Mouse (Mus musculus): ENCODE results near the gene Hjurp.

Hjurp gene

GRCm38 (mm10) chr1:88260604-88261377 lies 16.6 kb downstream of the Hjurp start:
- DNase-seq (ENCODE audit: low spot score in 2 of 2), result no peak

DNA sequence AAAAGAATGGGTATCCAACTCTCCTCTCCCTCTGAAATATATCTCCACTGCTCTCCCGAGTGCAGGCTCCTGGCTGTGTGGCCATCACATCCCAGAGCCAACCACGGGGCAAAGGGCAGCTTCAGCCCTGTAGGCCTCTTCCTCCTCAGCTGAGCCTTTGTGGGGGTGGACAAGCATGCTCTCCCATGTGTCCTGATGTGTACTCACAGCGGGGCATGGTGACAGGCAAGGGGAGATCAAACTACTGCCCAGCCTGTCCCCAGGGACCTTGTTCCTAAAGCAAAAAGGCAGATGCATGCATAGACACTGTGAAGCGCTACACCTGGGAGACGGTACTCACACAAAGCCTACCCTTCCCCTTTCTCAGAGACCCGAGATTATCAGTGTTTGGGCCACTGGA lies 17.3 kb downstream of the Hjurp start:
- no peak for DNase-seq (ENCODE audit: low spot score in 2 of 2)

DNA sequence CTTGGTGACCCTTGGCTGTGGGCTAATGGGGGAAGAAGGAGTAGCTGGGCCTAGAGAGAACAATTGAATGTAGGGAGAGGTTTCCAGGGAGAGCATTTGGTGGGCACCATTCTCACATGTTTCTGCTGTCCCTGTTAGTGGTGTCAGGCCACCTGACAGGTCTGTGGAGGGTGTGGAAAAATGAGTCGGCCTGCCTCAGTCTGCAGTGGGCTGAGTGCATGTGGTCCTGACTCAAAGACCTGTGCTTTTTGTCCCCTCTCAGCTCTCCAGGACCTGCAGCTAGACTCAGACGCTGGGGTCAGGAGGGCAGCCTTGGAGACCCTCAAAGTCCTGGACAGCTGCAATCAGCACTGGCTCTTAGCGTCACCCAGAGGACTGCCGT lies 17.8 kb downstream of the Hjurp start:
- no peak for DNase-seq (ENCODE audit: low spot score in 2 of 2)

- DNase-seq (ENCODE audit: low spot score in 2 of 2), result no peak
Measured at GRCm38 (mm10) chr1:88258881-88259642, 18.4 kb downstream of the Hjurp start.

GRCm38 (mm10) chr1:88258361-88258760 lies 19.1 kb downstream of the Hjurp start:
- no peak for DNase-seq (ENCODE audit: low spot score in 2 of 2)

- DNase-seq (ENCODE audit: low spot score in 2 of 2), result no peak
Measured at GRCm38 (mm10) chr1:88257681-88258080, 19.8 kb downstream of the Hjurp start.

DNA sequence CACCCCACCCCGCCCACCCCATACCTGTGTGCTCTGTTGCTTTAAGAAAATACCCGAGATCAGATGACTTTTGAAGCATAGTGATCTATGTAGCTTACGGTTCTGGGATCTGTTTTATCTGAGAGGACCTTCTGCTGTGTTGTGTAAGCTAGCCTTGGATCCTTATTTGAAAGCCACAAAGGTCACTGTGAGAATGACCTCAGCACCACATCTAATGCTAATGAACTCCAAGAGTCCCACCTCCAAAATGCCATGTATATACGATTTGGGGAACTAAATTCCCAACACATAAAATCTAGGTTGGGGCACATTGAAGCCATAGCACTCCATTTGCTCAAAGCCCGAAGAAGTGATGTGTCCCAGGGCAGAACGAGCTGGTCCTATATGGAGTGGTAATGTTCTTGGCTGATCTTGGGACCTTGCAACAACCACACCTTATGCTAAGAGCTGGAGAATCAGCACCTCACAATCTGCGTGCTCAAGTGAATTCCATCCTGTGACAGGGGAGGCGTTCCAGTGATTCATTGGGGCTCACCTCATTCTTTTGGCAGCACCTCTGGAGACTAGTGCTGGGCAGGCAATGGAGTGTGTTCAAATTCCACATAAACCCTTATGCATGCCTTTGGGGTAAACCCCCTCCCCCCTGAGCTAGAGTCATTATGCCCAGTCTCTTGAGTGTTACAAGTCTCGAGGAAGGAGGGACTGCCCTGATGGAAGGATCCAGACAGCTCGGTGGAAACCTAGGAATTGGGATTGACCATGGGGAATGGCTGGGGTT lies 20.4 kb downstream of the Hjurp start:
- no peak for DNase-seq (ENCODE audit: low spot score in 2 of 2)

- DNase-seq (ENCODE audit: low spot score in 2 of 2), result no peak
Measured at GRCm38 (mm10) chr1:88255989-88256754, 21.3 kb downstream of the Hjurp start.

DNA sequence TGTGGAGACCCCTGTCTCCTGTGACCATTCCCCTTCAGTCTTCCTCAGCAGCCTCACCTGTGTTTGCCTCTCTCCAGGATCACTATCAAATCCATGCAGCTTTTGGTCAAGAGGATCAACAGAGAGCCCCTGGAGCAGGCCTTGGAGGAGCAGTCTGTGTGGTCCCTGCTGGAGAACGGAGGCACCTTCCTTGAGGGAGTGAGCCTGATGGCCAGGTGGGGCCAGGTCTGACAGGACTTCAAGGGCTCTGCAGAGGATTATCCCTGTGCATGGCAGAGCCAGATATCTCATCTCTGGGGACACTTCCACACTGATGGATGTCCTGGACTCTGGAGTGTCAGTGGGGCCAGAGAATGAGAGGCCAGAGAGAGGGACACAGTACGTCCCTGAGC lies 22.0 kb downstream of the Hjurp start:
- no peak for DNase-seq (ENCODE audit: low spot score in 2 of 2)

GRCm38 (mm10) chr1:88254793-88255465 lies 22.5 kb downstream of the Hjurp start:
- DNase-seq (ENCODE audit: low spot score in 2 of 2), result no peak

GRCm38 (mm10) chr1:88253540-88253939 lies 23.9 kb downstream of the Hjurp start:
- DNase-seq (ENCODE audit: low spot score in 2 of 2), result no peak

DNA sequence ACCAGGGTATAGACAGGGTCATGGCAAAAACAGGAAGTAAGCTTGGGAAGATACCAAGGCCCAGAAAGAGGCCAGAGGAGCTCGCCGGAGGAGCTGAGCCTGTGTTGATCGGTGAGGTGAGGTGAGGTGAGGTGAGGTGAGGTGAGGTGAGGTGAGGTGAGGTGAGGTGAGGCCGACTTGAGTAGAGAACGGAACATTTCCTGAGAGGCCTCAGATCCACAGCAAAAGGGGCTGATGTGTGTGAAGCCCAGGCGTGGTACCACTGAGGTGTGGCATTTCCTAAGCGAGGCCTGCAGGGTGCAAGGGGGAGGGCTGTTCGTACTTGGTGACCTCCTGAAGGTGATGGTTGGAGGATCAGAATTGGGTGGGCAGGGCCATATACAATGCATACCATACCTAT lies 24.3 kb downstream of the Hjurp start:
- DNase-seq (ENCODE audit: low spot score in 2 of 2), result no peak

DNA sequence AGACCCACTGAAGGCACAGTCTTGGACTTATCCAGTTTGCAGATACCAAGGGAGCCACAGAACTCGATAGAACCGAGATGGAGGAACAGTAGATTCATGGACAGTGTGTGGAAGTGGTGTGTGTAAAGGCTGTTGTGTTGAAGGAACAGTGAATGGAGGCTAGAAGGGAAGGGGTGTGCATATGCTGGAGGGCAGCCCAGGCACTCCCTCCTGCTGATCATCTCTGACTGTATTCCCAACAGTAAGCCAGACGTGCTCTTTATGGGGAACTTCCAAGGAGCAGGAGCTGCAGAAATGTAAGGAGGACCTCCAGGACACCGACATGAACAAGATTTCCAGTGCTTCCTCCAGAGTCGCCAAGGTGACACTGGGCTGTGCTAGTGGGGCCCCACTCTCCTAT lies 27.4 kb downstream of the Hjurp start:
- DNase-seq (ENCODE audit: low spot score in 2 of 2), result no peak

- no peak for DNase-seq (ENCODE audit: low spot score in 2 of 2)
Measured at GRCm38 (mm10) chr1:88249596-88249995, 27.8 kb downstream of the Hjurp start.

- no peak for DNase-seq (ENCODE audit: low spot score in 2 of 2)
Measured at GRCm38 (mm10) chr1:88248658-88249057, 28.8 kb downstream of the Hjurp start.

- DNase-seq (ENCODE audit: low spot score in 2 of 2), result no peak
Measured at GRCm38 (mm10) chr1:88247660-88248059, 29.8 kb downstream of the Hjurp start.

GRCm38 (mm10) chr1:88246386-88246785 lies 31.0 kb downstream of the Hjurp start:
- no peak for DNase-seq (ENCODE audit: low spot score in 2 of 2)

DNA sequence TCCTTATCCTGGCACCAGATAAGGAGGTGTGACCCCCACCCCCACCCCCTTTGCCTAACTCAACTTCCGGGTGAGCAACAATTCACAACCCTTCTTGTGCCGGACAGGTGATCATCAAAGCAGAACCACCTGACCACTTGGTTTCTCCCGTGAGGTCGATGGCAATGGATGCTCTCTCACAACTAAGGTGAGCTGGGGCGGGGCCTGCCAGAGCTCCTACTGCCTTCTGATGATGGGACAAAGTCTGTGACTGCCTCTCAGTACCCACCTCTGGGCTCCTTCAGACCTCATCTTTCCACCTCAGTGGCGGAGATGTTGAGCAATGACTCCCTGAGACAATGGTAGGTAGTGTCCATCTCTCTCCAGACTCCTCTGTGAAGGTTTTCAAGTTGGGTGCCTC lies 31.6 kb downstream of the Hjurp start:
- DNase-seq (ENCODE audit: low spot score in 2 of 2), result no peak

DNA sequence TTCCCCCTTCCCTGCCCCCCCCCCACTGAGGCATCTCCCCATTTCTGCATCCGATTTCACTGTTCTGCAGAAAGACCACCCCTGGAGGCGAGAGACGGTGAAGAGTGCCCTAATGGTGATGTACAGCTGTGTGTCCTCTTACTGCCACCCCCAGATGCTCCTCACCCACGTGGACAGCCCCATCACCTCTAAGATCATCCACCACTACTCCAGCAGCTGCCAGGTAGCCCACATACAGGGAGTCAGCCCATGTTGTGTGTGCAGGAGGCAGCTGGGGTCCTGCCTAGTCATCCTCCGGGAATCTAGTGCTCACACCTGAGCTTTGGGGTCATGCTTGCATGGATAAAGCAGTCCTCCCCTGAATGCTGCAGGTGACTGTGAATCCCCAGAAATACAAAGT lies 33.6 kb downstream of the Hjurp start:
- DNase-seq (ENCODE audit: low spot score in 2 of 2), result no peak

GRCm38 (mm10) chr1:88240579-88240978 lies 36.9 kb downstream of the Hjurp start:
- DNase-seq (ENCODE audit: low spot score in 2 of 2), result no peak

- DNase-seq (ENCODE audit: low spot score in 2 of 2), result no peak
Measured at GRCm38 (mm10) chr1:88240072-88240471, 37.4 kb downstream of the Hjurp start.

Data from natural killer cell, adult 2 months (primary cell).